In genomic region chr17:85089621-85090020, GRCm38 (mm10) we compare ENCODE assay signal across 8 mouse cellular contexts. TPM values are rescaled to one million over a fixed set of nuclear protein-coding genes. Genes with fewer than 3 reads are reported as not detected.
DNase-seq lines count a peak whose midpoint lies in the region; ATAC-seq and TF ChIP-seq lines count a peak whose summit lies in the region.

No protein-coding gene starts in this region.

- ATAC-seq in lung, postnatal 0 days: no peak
- ATAC-seq in forebrain, postnatal 0 days: peak; percentile 26; the same call in 1 of the 2 replicates
- no peak for ATAC-seq in activated CD4-positive, CD25-positive, alpha-beta regulatory T cell, adult 4 months

- under 1% methylated on average over 16 of the region's 16 CpGs for WGBS in cerebellum, adult 2 months
- under 1% methylated on average over 16 of the region's 16 CpGs for WGBS in lung, postnatal 0 days
- WGBS in forebrain, postnatal 0 days: under 1% methylated on average over 16 of the region's 16 CpGs

- H3K4me2 ChIP-seq in lung, postnatal 0 days (replicated peaks; ENCODE audit: low read depth, low read length): peak overlapping the region; percentile 89
- H3K4me2 ChIP-seq in forebrain, postnatal 0 days (ENCODE audit: low read depth): peak overlapping the region; percentile 72

- peak overlapping the region; percentile 98 for H3K4me3 ChIP-seq in cerebellum, adult 2 months (replicated peaks; ENCODE audit: insufficient read depth, low read depth, low read length)
- H3K4me3 ChIP-seq in lung, postnatal 0 days (ENCODE audit: low read depth, low read length): peak overlapping the region; percentile 87
- H3K4me3 ChIP-seq in forebrain, postnatal 0 days (ENCODE audit: low read depth, low read length): peak overlapping the region; percentile 93
- peak overlapping the region; percentile 99 for H3K4me3 ChIP-seq in megakaryocyte, embryonic 14.5 days (replicated peaks)

- H3K36me3 ChIP-seq in lung, postnatal 0 days (ENCODE audit: insufficient read depth, low read length): no peaks in the 10 kb centered on the region
- no peaks in the 10 kb centered on the region; the same call in 1 of the 2 replicates for H3K36me3 ChIP-seq in forebrain, postnatal 0 days (ENCODE audit: insufficient read depth)
- H3K36me3 ChIP-seq in megakaryocyte, embryonic 14.5 days (replicated peaks; ENCODE audit: low read length): peaks cover 27% of the 10 kb centered on the region

- no peak for DNase-seq in cerebellum, adult 2 months
- DNase-seq in cerebellum, adult 11-12 months: no peak
- DNase-seq in lung, postnatal 0 days (ENCODE audit: low spot score): no peak
- no peak for DNase-seq in lung, postnatal 14 days
- DNase-seq in forebrain, postnatal 0 days: peak; percentile 71
- DNase-seq in adrenal gland, postnatal 10 days: no peak

- TF ChIP-seq EP300 in lung, postnatal 0 days (IDR thresholded peaks at IDR 0.05): no peak

- no peak for TF ChIP-seq POLR2A in cerebellum, adult 2 months (IDR thresholded peaks at IDR 0.05; ENCODE audit: borderline replicate concordance, insufficient read depth, low read length)

- H3K4me1 ChIP-seq in cerebellum, adult 2 months (ENCODE audit: control insufficient read depth, insufficient read depth, low read length): peaks cover 5% of the 10 kb centered on the region; the same call in 1 of the 2 replicates
- H3K4me1 ChIP-seq in lung, postnatal 0 days (ENCODE audit: insufficient read depth, low read depth, low read length): no peaks in the 10 kb centered on the region
- peaks cover 9% of the 10 kb centered on the region for H3K4me1 ChIP-seq in forebrain, postnatal 0 days (ENCODE audit: insufficient read depth)
- peaks cover 67% of the 10 kb centered on the region for H3K4me1 ChIP-seq in megakaryocyte, embryonic 14.5 days

- peak overlapping the region; percentile 72 for H3K27ac ChIP-seq in cerebellum, adult 2 months (ENCODE audit: insufficient read depth, low read length)
- H3K27ac ChIP-seq in lung, postnatal 0 days (ENCODE audit: low read length): peak overlapping the region; percentile 74
- H3K27ac ChIP-seq in forebrain, postnatal 0 days (ENCODE audit: low read depth, low read length): peak overlapping the region; percentile 90

- H3K9ac ChIP-seq in lung, postnatal 0 days (replicated peaks; ENCODE audit: low read depth): peak overlapping the region; percentile 55
- H3K9ac ChIP-seq in forebrain, postnatal 0 days: peak overlapping the region; percentile 90

- H3K27me3 ChIP-seq in cerebellum, adult 2 months (ENCODE audit: control insufficient read depth, insufficient read depth, low read length): no peaks in the 10 kb centered on the region
- H3K27me3 ChIP-seq in lung, postnatal 0 days (replicated peaks; ENCODE audit: insufficient read depth, low read length): no peaks in the 10 kb centered on the region
- H3K27me3 ChIP-seq in forebrain, postnatal 0 days (ENCODE audit: insufficient read depth, low read length): no peaks in the 10 kb centered on the region
- H3K27me3 ChIP-seq in megakaryocyte, embryonic 14.5 days (replicated peaks): no peaks in the 10 kb centered on the region

- H3K9me3 ChIP-seq in lung, postnatal 0 days (ENCODE audit: low read length): no peaks in the 10 kb centered on the region
- H3K9me3 ChIP-seq in forebrain, postnatal 0 days (ENCODE audit: low read length): no peaks in the 10 kb centered on the region
- no peaks in the 10 kb centered on the region for H3K9me3 ChIP-seq in megakaryocyte, embryonic 14.5 days

- no peak for TF ChIP-seq CTCF in cerebellum, adult 2 months (IDR thresholded peaks at IDR 0.05; ENCODE audit: borderline replicate concordance, insufficient read depth, low read depth, low read length)
- TF ChIP-seq CTCF in lung, postnatal 0 days (IDR thresholded peaks at IDR 0.05): no peak
- TF ChIP-seq CTCF in forebrain, postnatal 0 days (IDR thresholded peaks at IDR 0.05; ENCODE audit: low read depth): 0 out of 2 replicates have a peak, but pooled peaks have one; percentile 3

RNA-seq across cellular contexts. Expression of gene Prepl, which starts 0.4 kb away (rescaled TPM):
- 286 and 307 TPM in 2 replicates for polyA plus RNA-seq in cerebellum, adult 2 months (2012; rRNA removed)
- 9.4 and 11.0 TPM in 2 replicates for polyA plus RNA-seq in lung, postnatal 0 days (2015; fragmentation: Nextera tagmentation; extraction: Ambion mirVana)
- total RNA-seq in forebrain, postnatal 0 days (2014; rRNA removed): 70.4 and 107 TPM in 2 replicates
- polyA plus RNA-seq in forebrain, postnatal 0 days (2015; fragmentation: Nextera tagmentation; extraction: Ambion mirVana): 89.4 and 105 TPM in 2 replicates
- 2.0 and 2.2 TPM in 2 replicates for polyA plus RNA-seq in megakaryocyte, embryonic 14.5 days (2012; ENCODE audit: insufficient read depth, low replicate concordance)
- polyA plus RNA-seq in activated CD4-positive, CD25-positive, alpha-beta regulatory T cell, adult 4 months (2017; shearing (Covaris generic)): 10 to 100 TPM in 1 of 2 experiments, 1 to 10 TPM in 1; 7.1 to 11.1 TPM
- total RNA-seq in adrenal gland, postnatal 10 days (2021): 10 to 100 TPM; 30.9 to 43.6 TPM

RNA-seq across cellular contexts. Expression of gene Camkmt, which starts 0.7 kb away (rescaled TPM):
- polyA plus RNA-seq in cerebellum, adult 2 months (2012; rRNA removed): 6.5 and 6.6 TPM in 2 replicates
- 3.2 and 5.3 TPM in 2 replicates for polyA plus RNA-seq in lung, postnatal 0 days (2015; fragmentation: Nextera tagmentation; extraction: Ambion mirVana)
- 11.6 and 14.3 TPM in 2 replicates for total RNA-seq in forebrain, postnatal 0 days (2014; rRNA removed)
- 13.7 and 16.4 TPM in 2 replicates for polyA plus RNA-seq in forebrain, postnatal 0 days (2015; fragmentation: Nextera tagmentation; extraction: Ambion mirVana)
- 3.7 and 7.6 TPM in 2 replicates for polyA plus RNA-seq in megakaryocyte, embryonic 14.5 days (2012; ENCODE audit: insufficient read depth, low replicate concordance)
- polyA plus RNA-seq in activated CD4-positive, CD25-positive, alpha-beta regulatory T cell, adult 4 months (2017; shearing (Covaris generic)): 1 to 10 TPM; 6.6 to 7.6 TPM
- total RNA-seq in adrenal gland, postnatal 10 days (2021): 1 to 10 TPM; 5.7 to 6.8 TPM
